Mouse (Mus musculus): Measurements from ENCODE around the gene Cks1b. TPM values are rescaled to one million over a fixed set of nuclear protein-coding genes. Genes with fewer than 3 reads are reported as not detected.

The Cks1b gene
- total and polyA plus RNA-seq, 3 experiments = 177 to 438 (median 271) TPM

- TF ChIP-seq ELF1 (IDR thresholded peaks at IDR 0.05; ENCODE audit: low read depth, low read length) = no peak
- no peak; the same call in 1 of the 2 replicates for TF ChIP-seq MEF2A (IDR thresholded peaks at IDR 0.05; ENCODE audit: extremely low read depth, insufficient replicate concordance, low read depth, low read length, poor library complexity, severe bottlenecking)
- no peak for TF ChIP-seq CHD1 (IDR thresholded peaks at IDR 0.05; ENCODE audit: low read depth, low read length)
- TF ChIP-seq MAX (IDR thresholded peaks at IDR 0.05; ENCODE audit: low read length) = 0 out of 2 replicates have a peak, but pooled peaks have one; percentile 10
- peak; percentile 40; the same call in 1 of the 2 replicates for TF ChIP-seq POLR2AphosphoS2 (IDR thresholded peaks at IDR 0.05; ENCODE audit: low read length)
- peak; percentile 49; the same call in 1 of the 2 replicates for TF ChIP-seq RCOR1 (IDR thresholded peaks at IDR 0.05; ENCODE audit: low read depth, low read length)
- TF ChIP-seq RAD21 (IDR thresholded peaks at IDR 0.05; ENCODE audit: low read depth, low read length) = no peak
These were observed 30.7 kb upstream of the Cks1b start (continued) for GRCm38 (mm10) chr3:89448720-89449537.

GRCm38 (mm10) chr3:89440691-89441090 is 22.5 kb upstream of the Cks1b start:
- Histone ChIP-seq H3K4me3 (ENCODE audit: control insufficient read depth in 1 of 2, insufficient read depth in 1 of 2, low read depth in 2 of 2, low read length in 2 of 2) (no peak overlapping the region), H3K9ac (ENCODE audit: control insufficient read depth, low read depth, low read length, poor library complexity, severe bottlenecking) (no peak overlapping the region), H3K79me2 (ENCODE audit: control insufficient read depth, insufficient read depth, low read length, poor library complexity) (no peaks in the 10 kb centered on the region), H3K27ac (ENCODE audit: control insufficient read depth, low read depth, low read length) (no peak overlapping the region), H3K36me3 (ENCODE audit: control insufficient read depth in 1 of 2, insufficient read depth in 2 of 2, low read length in 2 of 2) (peaks cover 0 to 8% of the 10 kb centered on the region in 2 experiments; a peak in 2 of 4 replicates), H3K27me3 (ENCODE audit: control insufficient read depth in 1 of 2, insufficient read depth in 2 of 2, low read length in 2 of 2) (no peaks in the 10 kb centered on the region), H3K4me1 (ENCODE audit: control insufficient read depth in 1 of 2, insufficient read depth in 2 of 2, low read length in 2 of 2) (peaks cover 0 to 9% of the 10 kb centered on the region in 2 experiments; a peak in 2 of 4 replicates), H3K9me3 (replicated peaks; ENCODE audit: insufficient read depth, low read length) (no peaks in the 10 kb centered on the region)
- no peak for DNase-seq (ENCODE audit: low read depth, low spot score)
- TF ChIP-seq MEF2A (IDR thresholded peaks at IDR 0.05; ENCODE audit: extremely low read depth, insufficient replicate concordance, low read depth, low read length, poor library complexity, severe bottlenecking) (no peak), POLR2A (IDR thresholded peaks at IDR 0.05; ENCODE audit: control insufficient read depth in 1 of 2, insufficient read depth in 1 of 2, low read depth in 1 of 2, low read length in 2 of 2, poor library complexity in 1 of 2) (no peak), ELF1 (IDR thresholded peaks at IDR 0.05; ENCODE audit: low read depth, low read length) (no peak), HCFC1 (IDR thresholded peaks at IDR 0.05; ENCODE audit: low read depth, low read length) (no peak), MAFK (IDR thresholded peaks at IDR 0.05; ENCODE audit: borderline replicate concordance, low read depth, low read length) (no peak)

- Histone ChIP-seq H3K9me3 (replicated peaks; ENCODE audit: insufficient read depth, low read length) (no peaks in the 10 kb centered on the region), H3K36me3 (ENCODE audit: control insufficient read depth in 1 of 2, insufficient read depth in 2 of 2, low read length in 2 of 2) (peaks cover 0 to 8% of the 10 kb centered on the region in 2 experiments; a peak in 2 of 4 replicates), H3K9ac (ENCODE audit: control insufficient read depth, low read depth, low read length, poor library complexity, severe bottlenecking) (peak overlapping the region; percentile 67), H3K27ac (ENCODE audit: control insufficient read depth, low read depth, low read length) (peak overlapping the region; percentile 61; the same call in 1 of the 2 replicates), H3K27me3 (ENCODE audit: control insufficient read depth in 1 of 2, insufficient read depth in 2 of 2, low read length in 2 of 2) (no peaks in the 10 kb centered on the region), H3K4me3 (ENCODE audit: control insufficient read depth in 1 of 2, insufficient read depth in 1 of 2, low read depth in 2 of 2, low read length in 2 of 2) (peak overlapping the region; percentile 68 to 81), H3K4me1 (ENCODE audit: control insufficient read depth in 1 of 2, insufficient read depth in 2 of 2, low read length in 2 of 2) (peaks cover 0 to 9% of the 10 kb centered on the region in 2 experiments; a peak in 2 of 4 replicates), H3K79me2 (ENCODE audit: control insufficient read depth, insufficient read depth, low read length, poor library complexity) (peaks cover under 1% of the 10 kb centered on the region; the same call in 1 of the 2 replicates)
- peak; percentile 51 for DNase-seq (ENCODE audit: low read depth, low spot score)
- peak; percentile 2; the same call in 1 of the 2 replicates for TF ChIP-seq SMC3 (IDR thresholded peaks at IDR 0.05; ENCODE audit: low read depth, low read length)
- no peak for TF ChIP-seq MEF2A (IDR thresholded peaks at IDR 0.05; ENCODE audit: extremely low read depth, insufficient replicate concordance, low read depth, low read length, poor library complexity, severe bottlenecking)
- TF ChIP-seq MAZ (IDR thresholded peaks at IDR 0.05; ENCODE audit: low read depth, low read length) = no peak
- 0 out of 2 replicates have a peak, but pooled peaks have one; percentile 10 for TF ChIP-seq MXI1 (IDR thresholded peaks at IDR 0.05; ENCODE audit: low read depth, low read length)
- no peak for TF ChIP-seq NELFE (IDR thresholded peaks at IDR 0.05; ENCODE audit: low read depth, low read length)
- TF ChIP-seq TCF12 (IDR thresholded peaks at IDR 0.05; ENCODE audit: low read depth, low read length) = no peak
- TF ChIP-seq ZKSCAN1 (IDR thresholded peaks at IDR 0.05; ENCODE audit: low read depth, low read length) = no peak
- 0 out of 2 replicates have a peak, but pooled peaks have one; percentile 19 for TF ChIP-seq ETS1 (IDR thresholded peaks at IDR 0.05; ENCODE audit: low read depth, low read length)
- TF ChIP-seq CHD1 (IDR thresholded peaks at IDR 0.05; ENCODE audit: low read depth, low read length) = 0 out of 2 replicates have a peak, but pooled peaks have one; percentile 47
- TF ChIP-seq POLR2AphosphoS5 (IDR thresholded peaks at IDR 0.05; ENCODE audit: borderline replicate concordance, low read depth, low read length) = no peak
These were observed 19.1 kb upstream of the Cks1b start for GRCm38 (mm10) chr3:89437269-89437668.
